Mouse (Mus musculus) embryonic facial prominence, embryonic 11.5 days (tissue): ENCODE results near the gene Rspo4. TPM values are rescaled to one million over a fixed set of nuclear protein-coding genes. Genes with fewer than 3 reads are reported as not detected.

Experiments
- ATAC-seq: fragments of 200-750 bp; cut with Nextera tagmentation; replicated peaks from 2 replicates; pipeline ENCODE4 v1.8.0; 2017; ENCODE audit warnings: low read depth; ENCODE audit not compliant: insufficient number of reproducible peaks, low FRiP score, low TSS enrichment
- DNase-seq: peaks from one replicate; pipeline ENCODE4 v3.0.0-alpha.2; 2015; ENCODE audit warnings: low spot score
- H3K27ac ChIP-seq: fragments of 300-500 bp; sonication (generic); replicated peaks from 2 replicates; pipeline ENCODE4 v1.5.1; 2014; ENCODE audit warnings: mild to moderate bottlenecking, low read depth, low read length, control low read depth
- H3K27me3 ChIP-seq: fragments of 300-500 bp; sonication (generic); 2 replicates; pipeline ENCODE4 v1.6.1; 2014; ENCODE audit warnings: mild to moderate bottlenecking, low read length, moderate library complexity, mixed read lengths; ENCODE audit not compliant: control insufficient read depth, insufficient read depth
- H3K36me3 ChIP-seq: fragments of 300-500 bp; sonication (generic); replicated peaks from 2 replicates; pipeline ENCODE4 v1.6.1; 2014; ENCODE audit warnings: low read depth, mild to moderate bottlenecking, low read length, moderate library complexity, mixed read lengths; ENCODE audit not compliant: control insufficient read depth, insufficient read depth
- H3K4me1 ChIP-seq: fragments of 300-500 bp; sonication (generic); 2 replicates; pipeline ENCODE4 v1.6.1; 2014; ENCODE audit warnings: low read length, mixed read lengths; ENCODE audit not compliant: control insufficient read depth, insufficient read depth
- H3K4me2 ChIP-seq: fragments of 300-500 bp; sonication (generic); 2 replicates; pipeline ENCODE4 v1.6.1; 2014; ENCODE audit warnings: low read depth, mild to moderate bottlenecking, control low read depth, low read length, moderate library complexity
- H3K4me3 ChIP-seq: fragments of 300-500 bp; sonication (generic); 2 replicates; pipeline ENCODE4 v1.5.1; 2014; ENCODE audit warnings: low read depth, low read length, control low read depth
- H3K9ac ChIP-seq: fragments of 300-500 bp; sonication (generic); replicated peaks from 2 replicates; pipeline ENCODE4 v1.6.1; 2014; ENCODE audit warnings: mild to moderate bottlenecking, control low read depth, low read length
- H3K9me3 ChIP-seq: fragments of 300-500 bp; sonication (generic); replicated peaks from 2 replicates; pipeline ENCODE4 v1.6.1; 2016; ENCODE audit warnings: mild to moderate bottlenecking, low read length, inconsistent platforms, mixed read lengths; ENCODE audit not compliant: control insufficient read depth
- WGBS: fragments of 180-500 bp; shearing (Covaris S2); extraction: QIAGEN DNeasy Blood & Tissue Kit; methylation state at CpG from one replicate; pipeline ENCODE4 v1.1.7; 2014; 5-methylcytosine and 5-hydroxymethylcytosine counted together
- polyA plus RNA-seq: library from polyadenylated mRNA; unstranded; fragments of >200 nt; fragmentation: Nextera tagmentation; extraction: Ambion mirVana; gene quantifications from 2 replicates; pipeline ENCODE4 v1.2.1, GENCODE M21; 2014

The Rspo4 gene
- polyA plus RNA-seq, 1 experiment from 2014 or later = 0.36 TPM

- Histone ChIP-seq H3K9me3 (no peaks in the 10 kb centered on the region), H3K27me3 (no peaks in the 10 kb centered on the region), H3K27ac (no peak overlapping the region), H3K9ac (no peak overlapping the region), H3K4me2 (no peak overlapping the region), H3K4me3 (no peak overlapping the region), H3K36me3 (no peaks in the 10 kb centered on the region), H3K4me1 (no peaks in the 10 kb centered on the region)
- no peak for DNase-seq
- WGBS = 80% methylated on average over 3 of the region's 3 CpGs
- no peak for ATAC-seq
These were observed 35.9 kb downstream of the Rspo4 start for GRCm38 (mm10) chr2:151878645-151879044.

GRCm38 (mm10) chr2:151879760-151880159 is 37.0 kb downstream of the Rspo4 start:
- Histone ChIP-seq H3K9ac (no peak overlapping the region), H3K27me3 (no peaks in the 10 kb centered on the region), H3K4me1 (no peaks in the 10 kb centered on the region), H3K36me3 (no peaks in the 10 kb centered on the region), H3K4me2 (no peak overlapping the region), H3K9me3 (no peaks in the 10 kb centered on the region), H3K27ac (no peak overlapping the region), H3K4me3 (no peak overlapping the region)
- WGBS = 54% methylated on average over 2 of the region's 2 CpGs
- DNase-seq (no peak), ATAC-seq (no peak)

- ATAC-seq (no peak), DNase-seq (no peak)
- H3K9ac ChIP-seq = no peak overlapping the region
- H3K27ac ChIP-seq = no peak overlapping the region
- H3K36me3 ChIP-seq = no peaks in the 10 kb centered on the region
- no peaks in the 10 kb centered on the region for H3K9me3 ChIP-seq
- 59% methylated on average over 6 of the region's 6 CpGs for WGBS
- H3K4me2 ChIP-seq = no peak overlapping the region
- no peaks in the 10 kb centered on the region for H3K27me3 ChIP-seq
- no peak overlapping the region for H3K4me3 ChIP-seq
- H3K4me1 ChIP-seq = no peaks in the 10 kb centered on the region; the same call in 1 of the 2 replicates
These were observed 48.3 kb downstream of the Rspo4 start for GRCm38 (mm10) chr2:151891031-151891430.

GRCm38 (mm10) chr2:151893122-151893774 is 50.5 kb downstream of the Rspo4 start:
- H3K9me3 ChIP-seq = no peaks in the 10 kb centered on the region
- no peak overlapping the region for H3K4me3 ChIP-seq
- H3K4me1 ChIP-seq = no peaks in the 10 kb centered on the region; the same call in 1 of the 2 replicates
- H3K27ac ChIP-seq = no peak overlapping the region
- H3K9ac ChIP-seq = peak overlapping the region; percentile 10; the same call in 1 of the 2 replicates
- DNase-seq (peak; percentile 14), ATAC-seq (0 out of 2 replicates have a peak, but pooled peaks have one; percentile 31)
- WGBS = 37% methylated on average over 15 of the region's 15 CpGs
- H3K27me3 ChIP-seq = no peaks in the 10 kb centered on the region
- H3K4me2 ChIP-seq = no peak overlapping the region; the same call in 1 of the 2 replicates
- H3K36me3 ChIP-seq = no peaks in the 10 kb centered on the region

GRCm38 (mm10) chr2:151894209-151894980 is 51.7 kb downstream of the Rspo4 start:
- H3K27me3 ChIP-seq = no peaks in the 10 kb centered on the region
- no peaks in the 10 kb centered on the region for H3K36me3 ChIP-seq
- H3K4me1 ChIP-seq = no peaks in the 10 kb centered on the region; the same call in 1 of the 2 replicates
- WGBS = 56% methylated on average over 8 of the region's 8 CpGs
- peak; percentile 7 for DNase-seq
- no peaks in the 10 kb centered on the region for H3K9me3 ChIP-seq
- H3K27ac ChIP-seq = peak overlapping the region; percentile 13; the same call in 1 of the 2 replicates
- H3K4me2 ChIP-seq = no peak overlapping the region
- H3K9ac ChIP-seq = no peak overlapping the region
- ATAC-seq = no peak
- H3K4me3 ChIP-seq = no peak overlapping the region

- no peaks in the 10 kb centered on the region for H3K9me3 ChIP-seq
These were observed 53.2 kb downstream of the Rspo4 start for GRCm38 (mm10) chr2:151895911-151896310.

GRCm38 (mm10) chr2:151898106-151898505 is 55.4 kb downstream of the Rspo4 start:
- H3K4me1 ChIP-seq = no peaks in the 10 kb centered on the region; the same call in 1 of the 2 replicates
- H3K4me2 ChIP-seq = no peak overlapping the region
- H3K36me3 ChIP-seq = no peaks in the 10 kb centered on the region
- H3K9me3 ChIP-seq = no peaks in the 10 kb centered on the region
- no peak overlapping the region for H3K9ac ChIP-seq
- ATAC-seq (no peak), DNase-seq (no peak)
- no peak overlapping the region for H3K4me3 ChIP-seq
- H3K27me3 ChIP-seq = no peaks in the 10 kb centered on the region
- WGBS = 74% methylated on average over 1 of the region's 1 CpGs
- H3K27ac ChIP-seq = no peak overlapping the region

More at GRCm38 (mm10) chr2:151895911-151896310, 53.2 kb downstream of the Rspo4 start:
- DNase-seq (no peak), ATAC-seq (no peak)
- no peak overlapping the region for H3K4me3 ChIP-seq
- H3K9ac ChIP-seq = no peak overlapping the region
- H3K4me2 ChIP-seq = no peak overlapping the region
- H3K36me3 ChIP-seq = no peaks in the 10 kb centered on the region
- no peaks in the 10 kb centered on the region; the same call in 1 of the 2 replicates for H3K4me1 ChIP-seq
- WGBS = 83% methylated on average over 5 of the region's 5 CpGs
- H3K27me3 ChIP-seq = no peaks in the 10 kb centered on the region
- H3K27ac ChIP-seq = no peak overlapping the region

- no peak for ATAC-seq
- H3K36me3 ChIP-seq = no peaks in the 10 kb centered on the region
- 59% methylated on average over 4 of the region's 4 CpGs for WGBS
These were observed 58.1 kb downstream of the Rspo4 start for GRCm38 (mm10) chr2:151900845-151901244.

More at GRCm38 (mm10) chr2:151900845-151901244, 58.1 kb downstream of the Rspo4 start:
- no peak overlapping the region for H3K27ac ChIP-seq
- H3K4me1 ChIP-seq = no peaks in the 10 kb centered on the region
- no peak overlapping the region for H3K9ac ChIP-seq
- no peak overlapping the region for H3K4me2 ChIP-seq
- no peak overlapping the region for H3K4me3 ChIP-seq
- no peak for DNase-seq
- no peaks in the 10 kb centered on the region for H3K9me3 ChIP-seq
- no peaks in the 10 kb centered on the region for H3K27me3 ChIP-seq
